Mouse (Mus musculus) embryonic facial prominence, embryonic 11.5 days (tissue): Measurements from ENCODE around the gene Zfp970. TPM values are rescaled to one million over a fixed set of nuclear protein-coding genes. Genes with fewer than 3 reads are reported as not detected.
A peak's percentile ranks its signal among the peaks of the same experiment; 100 is the strongest.
"Not testable (repeated sequence)": the region's sequence is repeated elsewhere in the genome, so short reads cannot be mapped to it uniquely, and the experiment has no call there.

Experiments used
- ATAC-seq: fragments of 200-750 bp; cut with Nextera tagmentation; replicated peaks from 2 replicates; pipeline ENCODE4 v1.8.0; 2017; ENCODE audit warnings: low read depth; ENCODE audit not compliant: insufficient number of reproducible peaks, low FRiP score, low TSS enrichment
- DNase-seq: peaks from one replicate; pipeline ENCODE4 v3.0.0-alpha.2; 2015; ENCODE audit warnings: low spot score
- H3K27ac ChIP-seq: fragments of 300-500 bp; sonication (generic); replicated peaks from 2 replicates; pipeline ENCODE4 v1.5.1; 2014; ENCODE audit warnings: mild to moderate bottlenecking, low read depth, low read length, control low read depth
- H3K27me3 ChIP-seq: fragments of 300-500 bp; sonication (generic); 2 replicates; pipeline ENCODE4 v1.6.1; 2014; ENCODE audit warnings: mild to moderate bottlenecking, low read length, moderate library complexity, mixed read lengths; ENCODE audit not compliant: control insufficient read depth, insufficient read depth
- H3K36me3 ChIP-seq: fragments of 300-500 bp; sonication (generic); replicated peaks from 2 replicates; pipeline ENCODE4 v1.6.1; 2014; ENCODE audit warnings: low read depth, mild to moderate bottlenecking, low read length, moderate library complexity, mixed read lengths; ENCODE audit not compliant: control insufficient read depth, insufficient read depth
- H3K4me1 ChIP-seq: fragments of 300-500 bp; sonication (generic); 2 replicates; pipeline ENCODE4 v1.6.1; 2014; ENCODE audit warnings: low read length, mixed read lengths; ENCODE audit not compliant: control insufficient read depth, insufficient read depth
- H3K4me2 ChIP-seq: fragments of 300-500 bp; sonication (generic); 2 replicates; pipeline ENCODE4 v1.6.1; 2014; ENCODE audit warnings: low read depth, mild to moderate bottlenecking, control low read depth, low read length, moderate library complexity
- H3K4me3 ChIP-seq: fragments of 300-500 bp; sonication (generic); 2 replicates; pipeline ENCODE4 v1.5.1; 2014; ENCODE audit warnings: low read depth, low read length, control low read depth
- H3K9ac ChIP-seq: fragments of 300-500 bp; sonication (generic); replicated peaks from 2 replicates; pipeline ENCODE4 v1.6.1; 2014; ENCODE audit warnings: mild to moderate bottlenecking, control low read depth, low read length
- H3K9me3 ChIP-seq: fragments of 300-500 bp; sonication (generic); replicated peaks from 2 replicates; pipeline ENCODE4 v1.6.1; 2016; ENCODE audit warnings: mild to moderate bottlenecking, low read length, inconsistent platforms, mixed read lengths; ENCODE audit not compliant: control insufficient read depth
- WGBS: fragments of 180-500 bp; shearing (Covaris S2); extraction: QIAGEN DNeasy Blood & Tissue Kit; methylation state at CpG from one replicate; pipeline ENCODE4 v1.1.7; 2014; 5-methylcytosine and 5-hydroxymethylcytosine counted together
- polyA plus RNA-seq: library from polyadenylated mRNA; unstranded; fragments of >200 nt; fragmentation: Nextera tagmentation; extraction: Ambion mirVana; gene quantifications from 2 replicates; pipeline ENCODE4 v1.2.1, GENCODE M21; 2014

The Zfp970 gene
- polyA plus RNA-seq = 14.3 and 17.5 TPM in 2 replicates

- H3K4me1 ChIP-seq, H3K4me2 ChIP-seq, H3K27me3 ChIP-seq, H3K36me3 ChIP-seq, DNase-seq, H3K27ac ChIP-seq, H3K9ac ChIP-seq, ATAC-seq, H3K9me3 ChIP-seq: not testable (repeated sequence)
- WGBS = 5% methylated on average over 7 of the region's 9 CpGs
- peak within 1 kb of the TSS; percentile 30 for H3K4me3 ChIP-seq
Observed at GRCm38 (mm10) chr2:177464676-177465075, at the start of gene Zfp970. TSS of gene Zfp970 (plus strand) at chr2:177464733.

- not testable (repeated sequence) for H3K4me2 ChIP-seq, H3K27me3 ChIP-seq, H3K27ac ChIP-seq, H3K4me1 ChIP-seq, H3K36me3 ChIP-seq, H3K4me3 ChIP-seq, H3K9me3 ChIP-seq, DNase-seq, H3K9ac ChIP-seq, ATAC-seq
Observed at GRCm38 (mm10) chr2:177468222-177468621, 3.7 kb downstream of the Zfp970 start.

GRCm38 (mm10) chr2:177472261-177472660 lies 7.7 kb downstream of the Zfp970 start:
- not testable (repeated sequence) for H3K27me3 ChIP-seq, ATAC-seq, H3K4me3 ChIP-seq, H3K4me2 ChIP-seq, H3K27ac ChIP-seq, DNase-seq, H3K9ac ChIP-seq, H3K9me3 ChIP-seq, H3K36me3 ChIP-seq, H3K4me1 ChIP-seq
- 84% methylated on average over 6 of the region's 10 CpGs for WGBS

- DNase-seq, H3K9me3 ChIP-seq, H3K27ac ChIP-seq, ATAC-seq, H3K4me1 ChIP-seq, H3K27me3 ChIP-seq, H3K4me3 ChIP-seq, H3K4me2 ChIP-seq, H3K9ac ChIP-seq, H3K36me3 ChIP-seq: not testable (repeated sequence)
- 100% methylated on average over 1 of the region's 1 CpGs for WGBS
Observed at GRCm38 (mm10) chr2:177481971-177482370, 17.4 kb downstream of the Zfp970 start.

GRCm38 (mm10) chr2:177483238-177483948 lies 18.9 kb downstream of the Zfp970 start:
- not testable (repeated sequence) for H3K4me1 ChIP-seq, H3K27me3 ChIP-seq, H3K27ac ChIP-seq, H3K4me3 ChIP-seq, H3K36me3 ChIP-seq, DNase-seq, ATAC-seq, H3K9ac ChIP-seq, H3K9me3 ChIP-seq, H3K4me2 ChIP-seq
- WGBS = 89% methylated on average over 11 of the region's 11 CpGs

GRCm38 (mm10) chr2:177498067-177498466 lies 33.5 kb downstream of the Zfp970 start, which contains the start of gene Gm14403:
TSS of gene Gm14403 (plus strand) at chr2:177498215.
- not testable (repeated sequence) for H3K9ac ChIP-seq, H3K36me3 ChIP-seq, H3K4me1 ChIP-seq, ATAC-seq, H3K27ac ChIP-seq, H3K27me3 ChIP-seq, H3K9me3 ChIP-seq
- peak within 1 kb of the TSS; percentile 30; the same call in 1 of the 2 replicates for H3K4me2 ChIP-seq
- peak within 1 kb of the TSS; percentile 27 for H3K4me3 ChIP-seq
- peak; percentile 20 for DNase-seq
- 20% methylated on average over 7 of the region's 7 CpGs for WGBS

- 50% methylated on average over 1 of the region's 1 CpGs for WGBS
- ATAC-seq, H3K4me3 ChIP-seq, H3K9me3 ChIP-seq, DNase-seq, H3K4me1 ChIP-seq, H3K27me3 ChIP-seq, H3K4me2 ChIP-seq, H3K27ac ChIP-seq, H3K36me3 ChIP-seq, H3K9ac ChIP-seq: not testable (repeated sequence)
Observed at GRCm38 (mm10) chr2:177499182-177499581, 34.6 kb downstream of the Zfp970 start.

- H3K27me3 ChIP-seq, H3K4me2 ChIP-seq, ATAC-seq, H3K36me3 ChIP-seq, H3K27ac ChIP-seq, H3K9ac ChIP-seq, H3K4me1 ChIP-seq, H3K4me3 ChIP-seq, DNase-seq, H3K9me3 ChIP-seq: not testable (repeated sequence)
- WGBS = 100% methylated on average over 1 of the region's 1 CpGs
Observed at GRCm38 (mm10) chr2:177505211-177505719, 40.7 kb downstream of the Zfp970 start.
